Mouse (Mus musculus): ENCODE data around the gene Tbx1. TPM values are rescaled to one million over a fixed set of nuclear protein-coding genes. Genes with fewer than 3 reads are reported as not detected.

Tbx1 gene
- polyA plus RNA-seq, 1 experiment from 2014 or later: 5.5 TPM

GRCm38 (mm10) chr16:18584901-18585510 is 5.5 kb downstream of the Tbx1 start:
- Histone ChIP-seq H3K27me3 (replicated peaks) (peaks cover 99% of the 10 kb centered on the region), H3K36me3 (no peaks in the 10 kb centered on the region), H3K9me3 (no peaks in the 10 kb centered on the region), H3K4me3 (no peak overlapping the region), H3K4me2 (replicated peaks) (peak overlapping the region; percentile 64), H3K27ac (no peak overlapping the region), H3K4me1 (peaks cover 29% of the 10 kb centered on the region), H3K9ac (no peak overlapping the region)
- WGBS: 8% methylated on average over 10 of the region's 10 CpGs
- ATAC-seq (ENCODE audit: low FRiP score, low read depth): no peak

GRCm38 (mm10) chr16:18583673-18584357 is 6.7 kb downstream of the Tbx1 start:
- Histone ChIP-seq H3K9me3 (no peaks in the 10 kb centered on the region), H3K4me3 (no peak overlapping the region), H3K27me3 (replicated peaks) (peaks cover 96% of the 10 kb centered on the region), H3K4me2 (replicated peaks) (no peak overlapping the region), H3K9ac (no peak overlapping the region), H3K27ac (no peak overlapping the region), H3K36me3 (no peaks in the 10 kb centered on the region), H3K4me1 (peaks cover 29% of the 10 kb centered on the region)
- ATAC-seq (ENCODE audit: low FRiP score, low read depth): no peak
- whole genome bisulfite sequencing: 8% methylated on average over 10 of the region's 10 CpGs

GRCm38 (mm10) chr16:18583169-18583568 is 7.3 kb downstream of the Tbx1 start:
- ATAC-seq (ENCODE audit: low FRiP score, low read depth): no peak
- Histone ChIP-seq H3K9ac (no peak overlapping the region), H3K27ac (no peak overlapping the region), H3K4me1 (peaks cover 29% of the 10 kb centered on the region), H3K36me3 (no peaks in the 10 kb centered on the region), H3K27me3 (replicated peaks) (peaks cover 96% of the 10 kb centered on the region), H3K4me3 (no peak overlapping the region), H3K4me2 (replicated peaks) (peak overlapping the region; percentile 59; the same call in 1 of the 2 replicates), H3K9me3 (no peaks in the 10 kb centered on the region)
- 6% methylated on average over 10 of the region's 10 CpGs for WGBS

- H3K36me3 ChIP-seq: no peaks in the 10 kb centered on the region
- under 1% methylated on average over 67 of the region's 67 CpGs for WGBS
- H3K4me1 ChIP-seq: peaks cover 25% of the 10 kb centered on the region
- H3K27ac ChIP-seq: no peak overlapping the region
- H3K9ac ChIP-seq: 0 out of 2 replicates have a peak overlapping the region, but pooled peaks have one; percentile 38
- H3K4me2 ChIP-seq (replicated peaks): peak overlapping the region; percentile 59
- H3K4me3 ChIP-seq: peak overlapping the region; percentile 31
- peaks cover 96% of the 10 kb centered on the region for H3K27me3 ChIP-seq (replicated peaks)
- no peaks in the 10 kb centered on the region for H3K9me3 ChIP-seq
- 0 out of 2 replicates have a peak, but pooled peaks have one; percentile 15 for ATAC-seq (ENCODE audit: low FRiP score, low read depth)
These were observed 7.9 kb downstream of the Tbx1 start for GRCm38 (mm10) chr16:18582426-18583148.

- H3K9me3 ChIP-seq: no peaks in the 10 kb centered on the region
- peak overlapping the region; percentile 59 for H3K4me2 ChIP-seq (replicated peaks)
- peaks cover 92% of the 10 kb centered on the region for H3K27me3 ChIP-seq (replicated peaks)
- 0 out of 2 replicates have a peak overlapping the region, but pooled peaks have one; percentile 38 for H3K9ac ChIP-seq
- no peak for ATAC-seq (ENCODE audit: low FRiP score, low read depth)
- peaks cover 23% of the 10 kb centered on the region for H3K4me1 ChIP-seq
- no peak overlapping the region for H3K27ac ChIP-seq
- H3K36me3 ChIP-seq: no peaks in the 10 kb centered on the region
- WGBS: under 1% methylated on average over 66 of the region's 66 CpGs
- peak overlapping the region; percentile 31 for H3K4me3 ChIP-seq
These were observed 8.8 kb downstream of the Tbx1 start for GRCm38 (mm10) chr16:18581623-18582205.

- 0 out of 2 replicates have a peak overlapping the region, but pooled peaks have one; percentile 31 for H3K4me3 ChIP-seq
- H3K27me3 ChIP-seq (replicated peaks): peaks cover 88% of the 10 kb centered on the region
- H3K4me2 ChIP-seq (replicated peaks): peak overlapping the region; percentile 59
- no peaks in the 10 kb centered on the region for H3K9me3 ChIP-seq
- ATAC-seq (ENCODE audit: low FRiP score, low read depth): no peak
- no peaks in the 10 kb centered on the region for H3K36me3 ChIP-seq
- no peak overlapping the region for H3K27ac ChIP-seq
- WGBS: 1% methylated on average over 21 of the region's 21 CpGs
- H3K9ac ChIP-seq: no peak overlapping the region
- peaks cover 17% of the 10 kb centered on the region for H3K4me1 ChIP-seq
These were observed 9.3 kb downstream of the Tbx1 start for GRCm38 (mm10) chr16:18581050-18581622.

- H3K9ac ChIP-seq: no peak overlapping the region
- no peak overlapping the region for H3K27ac ChIP-seq
- no peaks in the 10 kb centered on the region for H3K36me3 ChIP-seq
- H3K4me3 ChIP-seq: no peak overlapping the region
- H3K27me3 ChIP-seq (replicated peaks): peaks cover 80% of the 10 kb centered on the region
- WGBS: 25% methylated on average over 2 of the region's 2 CpGs
- ATAC-seq (ENCODE audit: low FRiP score, low read depth): no peak
- no peaks in the 10 kb centered on the region for H3K9me3 ChIP-seq
- peaks cover 17% of the 10 kb centered on the region for H3K4me1 ChIP-seq
- H3K4me2 ChIP-seq (replicated peaks): no peak overlapping the region
These were observed 10.1 kb downstream of the Tbx1 start for GRCm38 (mm10) chr16:18580389-18580788.

GRCm38 (mm10) chr16:18577599-18578160 is 12.8 kb downstream of the Tbx1 start:
- no peak for ATAC-seq (ENCODE audit: low FRiP score, low read depth)
- Histone ChIP-seq H3K4me1 (peaks cover 16% of the 10 kb centered on the region), H3K9me3 (no peaks in the 10 kb centered on the region), H3K36me3 (no peaks in the 10 kb centered on the region), H3K4me3 (no peak overlapping the region), H3K27me3 (replicated peaks) (peaks cover 53% of the 10 kb centered on the region), H3K4me2 (replicated peaks) (no peak overlapping the region), H3K27ac (no peak overlapping the region), H3K9ac (no peak overlapping the region)
- 14% methylated on average over 5 of the region's 5 CpGs for whole genome bisulfite sequencing

GRCm38 (mm10) chr16:18577071-18577470 is 13.4 kb downstream of the Tbx1 start:
- 48% methylated on average over 3 of the region's 3 CpGs for WGBS
- H3K27me3 ChIP-seq (replicated peaks): peaks cover 47% of the 10 kb centered on the region
- H3K36me3 ChIP-seq: no peaks in the 10 kb centered on the region
- no peak overlapping the region for H3K4me3 ChIP-seq
- no peaks in the 10 kb centered on the region for H3K9me3 ChIP-seq
- no peak for ATAC-seq (ENCODE audit: low FRiP score, low read depth)
- no peak overlapping the region for H3K4me2 ChIP-seq (replicated peaks)
- H3K4me1 ChIP-seq: peaks cover 10% of the 10 kb centered on the region
- H3K9ac ChIP-seq: no peak overlapping the region
- no peak overlapping the region for H3K27ac ChIP-seq

GRCm38 (mm10) chr16:18574196-18574595 is 16.3 kb downstream of the Tbx1 start:
- no peaks in the 10 kb centered on the region for H3K36me3 ChIP-seq
- H3K9me3 ChIP-seq: no peaks in the 10 kb centered on the region
- H3K27me3 ChIP-seq (replicated peaks): peaks cover 18% of the 10 kb centered on the region
- H3K27ac ChIP-seq: no peak overlapping the region
- H3K4me2 ChIP-seq (replicated peaks): no peak overlapping the region
- H3K4me1 ChIP-seq: no peaks in the 10 kb centered on the region
- H3K9ac ChIP-seq: no peak overlapping the region
- H3K4me3 ChIP-seq: no peak overlapping the region
- 78% methylated on average over 8 of the region's 8 CpGs for WGBS
- ATAC-seq (ENCODE audit: low FRiP score, low read depth): no peak

GRCm38 (mm10) chr16:18568599-18568998 is 21.9 kb downstream of the Tbx1 start:
- no peak overlapping the region for H3K27ac ChIP-seq
- no peak for ATAC-seq (ENCODE audit: low FRiP score, low read depth)
- no peaks in the 10 kb centered on the region for H3K4me1 ChIP-seq

More at GRCm38 (mm10) chr16:18568599-18568998, 21.9 kb downstream of the Tbx1 start:
- Histone ChIP-seq H3K9ac (no peak overlapping the region), H3K4me3 (no peak overlapping the region), H3K36me3 (0 out of 2 replicates have a peak, but pooled peaks cover 2% of the 10 kb centered on the region), H3K27me3 (replicated peaks) (no peaks in the 10 kb centered on the region), H3K4me2 (replicated peaks) (no peak overlapping the region), H3K9me3 (no peaks in the 10 kb centered on the region)
- 74% methylated on average over 7 of the region's 7 CpGs for WGBS
